Mouse (Mus musculus) small intestine, adult 2 months (tissue): Measurements from ENCODE around the gene Sycn. TPM values are rescaled to one million over a fixed set of nuclear protein-coding genes. Genes with fewer than 3 reads are reported as not detected.
"Not testable (repeated sequence)": the region's sequence is repeated elsewhere in the genome, so short reads cannot be mapped to it uniquely, and the experiment has no call there.

Experiments used
- H3K27ac ChIP-seq: fragments of 200-500 bp; 2 replicates; pipeline ENCODE4 v1.5.1; 2012; ENCODE audit warnings: low read depth, low read length, control low read depth, inconsistent platforms; ENCODE audit not compliant: insufficient read depth
- H3K27me3 ChIP-seq: fragments of 200-500 bp; 2 replicates; pipeline ENCODE4 v1.6.1; 2012; ENCODE audit warnings: mild to moderate bottlenecking, moderate library complexity, low read length, inconsistent platforms; ENCODE audit not compliant: control insufficient read depth, insufficient read depth
- H3K36me3 ChIP-seq: fragments of 200-500 bp; 2 replicates; pipeline ENCODE4 v1.6.1; 2012; ENCODE audit warnings: mild to moderate bottlenecking, low read length, control low read depth, inconsistent platforms; ENCODE audit not compliant: control insufficient read depth, insufficient read depth
- H3K4me1 ChIP-seq: fragments of 200-500 bp; 2 replicates; pipeline ENCODE4 v1.6.1; 2012; ENCODE audit warnings: low read length, inconsistent platforms, mixed read lengths; ENCODE audit not compliant: control insufficient read depth, insufficient read depth, insufficient read length
- H3K4me3 ChIP-seq: fragments of 200-500 bp; 2 replicates; pipeline ENCODE4 v1.5.1; 2012; ENCODE audit warnings: low read depth, mild to moderate bottlenecking, control low read depth, inconsistent platforms, low read length, moderate library complexity
- CTCF ChIP-seq: fragments of 200-500 bp; IDR thresholded peaks from 2 replicates; pipeline ENCODE4 v1.5.1; 2012; ENCODE audit warnings: low read depth, mild to moderate bottlenecking, control low read depth, inconsistent platforms, low read length, moderate library complexity, mixed read lengths; ENCODE audit not compliant: insufficient replicate concordance, insufficient read length; ENCODE audit errors: extremely low read depth
- POLR2A ChIP-seq: fragments of 200-500 bp; IDR thresholded peaks from 2 replicates; pipeline ENCODE4 v1.6.1; 2012; ENCODE audit warnings: low read depth, mild to moderate bottlenecking, control low read depth, inconsistent platforms, low read length, moderate library complexity
- WGBS: fragments of 180-500 bp; shearing (Covaris S2); methylation state at CpG from one replicate; pipeline ENCODE4 v1.1.7; 2018; 5-methylcytosine and 5-hydroxymethylcytosine counted together
- polyA plus RNA-seq: library from polyadenylated mRNA; depleted of rRNA; stranded (reverse); fragments of >200 nt; gene quantifications from 2 replicates; pipeline ENCODE4 v1.2.3, GENCODE M21; 2012

Gene Sycn
- polyA plus RNA-seq, 1 experiment: 32.7 TPM

DNA sequence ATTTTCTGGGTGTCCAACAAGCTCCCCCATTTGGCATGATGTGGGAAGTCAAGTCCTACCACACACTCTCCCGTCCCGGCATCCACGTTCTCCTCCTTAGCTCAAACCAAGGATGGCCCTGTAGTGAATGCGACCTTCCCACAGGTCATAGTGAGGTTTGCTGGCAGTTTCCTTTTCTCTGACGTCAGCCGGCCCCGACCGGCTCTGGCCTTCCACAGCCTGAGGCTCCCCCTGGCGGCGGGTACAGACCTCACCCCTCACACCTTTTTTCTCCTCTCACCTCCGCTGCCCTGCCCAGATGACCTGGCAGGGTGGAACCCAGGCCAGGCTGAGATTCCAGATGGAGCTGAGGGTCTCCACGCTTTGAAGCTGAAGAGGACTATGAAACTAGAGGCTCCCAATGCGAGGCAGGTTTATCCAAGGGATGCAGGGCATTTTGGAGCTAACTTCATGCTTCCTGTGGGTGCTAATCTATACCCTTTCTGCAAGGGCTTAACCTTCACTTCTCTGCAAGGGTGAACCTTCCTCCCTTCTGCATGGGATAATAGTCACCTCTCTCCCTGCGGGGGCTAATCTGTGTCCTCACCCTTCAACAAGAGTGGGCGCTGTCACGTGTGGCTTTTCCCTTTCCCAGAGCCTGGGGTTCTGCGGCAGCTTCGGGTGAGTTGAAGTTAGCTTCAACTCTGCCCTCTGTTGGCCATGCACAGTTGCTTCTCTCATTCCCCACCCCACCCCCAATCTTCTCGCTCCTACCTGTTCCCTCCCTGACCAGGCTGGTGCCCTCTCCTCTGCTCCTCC, 12.6 kb upstream of the Sycn start:
- no peak for TF ChIP-seq POLR2A
- TF ChIP-seq CTCF: peak; percentile 87
- H3K27ac ChIP-seq: no peak overlapping the region
- H3K4me3 ChIP-seq: no peak overlapping the region
- H3K27me3 ChIP-seq: no peaks in the 10 kb centered on the region
- no peaks in the 10 kb centered on the region for H3K36me3 ChIP-seq
- WGBS: 3% methylated on average over 19 of the region's 19 CpGs
- no peaks in the 10 kb centered on the region; the same call in 1 of the 2 replicates for H3K4me1 ChIP-seq

GRCm38 (mm10) chr7:28532005-28532404, 8.7 kb upstream of the Sycn start:
- Histone ChIP-seq H3K36me3 (no peaks in the 10 kb centered on the region), H3K4me1 (no peaks in the 10 kb centered on the region; the same call in 1 of the 2 replicates), H3K27ac (no peak overlapping the region), H3K27me3 (no peaks in the 10 kb centered on the region), H3K4me3 (no peak overlapping the region)
- WGBS: 87% methylated on average over 8 of the region's 8 CpGs
- TF ChIP-seq CTCF (no peak), POLR2A (no peak)

DNA sequence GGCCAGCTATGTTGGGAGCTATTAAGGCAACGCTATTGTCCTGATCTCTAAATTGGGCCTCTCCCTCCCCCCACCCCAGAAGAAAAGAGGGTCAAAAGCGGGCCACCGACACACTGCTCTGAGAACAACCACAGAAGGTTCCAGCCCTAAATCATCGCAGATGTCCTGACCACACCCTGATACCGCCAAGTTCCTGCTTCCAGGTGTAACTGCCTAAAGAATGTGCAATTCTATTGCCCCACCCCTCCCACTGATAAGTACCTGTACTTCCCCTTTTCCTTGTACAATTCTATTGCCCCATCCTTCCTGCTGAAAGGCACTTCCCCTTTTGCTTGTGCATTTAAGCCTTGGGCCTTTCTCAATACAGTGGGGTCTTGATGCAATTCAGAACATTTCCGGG, 1.8 kb upstream of the Sycn start:
- not testable (repeated sequence) for H3K4me3 ChIP-seq, H3K27me3 ChIP-seq, H3K27ac ChIP-seq, H3K4me1 ChIP-seq, H3K36me3 ChIP-seq
- WGBS: 74% methylated on average over 6 of the region's 6 CpGs

DNA sequence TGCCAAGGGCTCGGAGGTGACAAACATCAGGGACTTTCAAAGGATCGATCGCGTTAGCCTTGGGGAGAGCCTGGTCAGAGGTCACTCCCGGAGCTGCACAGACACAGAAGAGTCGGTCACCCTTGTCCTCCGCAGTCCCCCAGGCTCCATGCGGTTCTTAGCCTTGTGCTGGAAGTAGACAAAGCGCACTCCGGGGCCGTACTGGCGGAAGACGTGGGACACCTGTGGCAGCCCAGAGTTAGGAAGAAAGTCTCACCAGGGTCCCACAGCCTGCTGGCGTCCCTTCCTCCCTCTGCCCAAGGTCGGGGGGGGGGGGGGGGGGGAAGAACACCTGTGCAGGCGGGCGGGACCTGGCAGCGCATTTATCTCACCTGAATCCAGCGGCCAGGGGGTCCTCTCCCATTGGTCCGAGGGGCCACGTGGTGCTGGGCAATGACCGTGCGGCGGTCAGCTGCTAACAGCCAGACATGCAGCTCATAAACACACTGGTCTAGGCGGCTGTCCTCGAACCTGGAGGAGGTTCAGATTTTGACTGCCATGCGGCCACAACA, 3.4 kb downstream of the Sycn start:
- H3K4me3 ChIP-seq: 0 out of 2 replicates have a peak overlapping the region, but pooled peaks have one; percentile 2
- H3K27ac ChIP-seq: no peak overlapping the region

DNA sequence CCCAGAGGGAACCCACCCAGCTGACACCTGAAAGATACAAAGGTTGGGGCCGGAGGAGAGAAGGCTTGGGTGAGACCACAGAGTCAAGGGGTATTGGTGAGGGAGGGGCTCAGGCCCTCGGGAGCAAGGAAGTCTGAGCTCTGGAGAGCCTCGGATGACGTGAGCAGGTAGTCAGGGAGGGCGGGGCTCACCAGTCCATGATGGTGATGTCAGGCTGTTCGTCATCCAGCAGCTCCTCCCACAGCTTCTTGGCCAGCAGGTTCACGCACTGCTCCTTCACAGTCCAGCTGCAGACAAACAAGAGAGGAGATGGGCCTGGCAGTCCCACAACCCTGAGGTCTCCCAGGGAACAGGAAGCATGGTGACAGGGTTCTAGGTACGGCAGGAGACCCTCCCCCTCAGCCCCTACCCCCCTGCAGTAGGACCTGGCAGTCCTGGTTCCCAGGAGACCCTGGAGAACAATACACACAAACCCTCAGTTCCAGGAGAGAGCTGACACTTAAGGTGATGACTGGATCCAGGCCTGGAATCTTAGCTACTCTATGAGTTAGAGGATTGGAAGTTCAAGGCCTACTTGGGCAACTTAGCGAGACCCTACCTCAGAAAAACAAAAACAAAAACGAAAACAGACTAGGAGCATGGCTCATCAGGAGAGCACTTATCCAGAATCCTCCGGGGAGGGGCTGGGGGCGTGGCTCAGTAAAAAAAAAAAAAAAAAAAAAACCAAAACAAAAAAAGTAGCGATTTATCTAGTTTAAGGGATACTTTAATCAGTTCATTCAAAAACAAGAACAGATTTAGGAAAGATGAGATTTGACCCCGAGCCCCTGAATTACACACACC, 4.6 kb downstream of the Sycn start:
- H3K4me1 ChIP-seq: peaks cover 8% of the 10 kb centered on the region
- peaks cover 18% of the 10 kb centered on the region for H3K27me3 ChIP-seq
- no peaks in the 10 kb centered on the region for H3K36me3 ChIP-seq
- TF ChIP-seq POLR2A: no peak
- no peak for TF ChIP-seq CTCF
- WGBS: 27% methylated on average over 14 of the region's 14 CpGs
- no peak overlapping the region for H3K4me3 ChIP-seq
- no peak overlapping the region for H3K27ac ChIP-seq

More for the DNA sequence above, 3.4 kb downstream of the Sycn start:
- Histone ChIP-seq H3K27me3 (peaks cover 18% of the 10 kb centered on the region), H3K36me3 (no peaks in the 10 kb centered on the region), H3K4me1 (peaks cover 8% of the 10 kb centered on the region)
- no peak for TF ChIP-seq CTCF
- no peak for TF ChIP-seq POLR2A
- 8% methylated on average over 27 of the region's 27 CpGs for WGBS

DNA sequence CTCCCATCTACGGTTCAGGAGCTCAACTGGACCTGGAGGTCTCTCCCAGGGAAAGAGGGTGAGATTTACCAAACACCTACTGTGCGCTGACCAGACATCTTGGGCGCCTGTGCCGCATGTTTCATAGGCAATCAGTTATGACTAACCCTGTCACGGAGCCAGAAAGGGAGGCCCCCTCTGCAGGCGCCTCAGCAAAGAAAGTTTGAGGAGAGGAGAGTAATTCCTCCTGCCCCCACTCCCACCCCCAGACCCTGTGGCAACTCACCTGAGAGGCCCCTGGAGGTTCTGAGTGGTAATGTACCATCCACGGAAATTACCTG, 5.2 kb downstream of the Sycn start:
- no peak overlapping the region for H3K27ac ChIP-seq
- H3K4me1 ChIP-seq: peaks cover 6% of the 10 kb centered on the region
- TF ChIP-seq POLR2A: no peak
- no peak for TF ChIP-seq CTCF
- WGBS: 57% methylated on average over 7 of the region's 7 CpGs
- no peaks in the 10 kb centered on the region for H3K36me3 ChIP-seq
- peaks cover 18% of the 10 kb centered on the region for H3K27me3 ChIP-seq
- no peak overlapping the region for H3K4me3 ChIP-seq

DNA sequence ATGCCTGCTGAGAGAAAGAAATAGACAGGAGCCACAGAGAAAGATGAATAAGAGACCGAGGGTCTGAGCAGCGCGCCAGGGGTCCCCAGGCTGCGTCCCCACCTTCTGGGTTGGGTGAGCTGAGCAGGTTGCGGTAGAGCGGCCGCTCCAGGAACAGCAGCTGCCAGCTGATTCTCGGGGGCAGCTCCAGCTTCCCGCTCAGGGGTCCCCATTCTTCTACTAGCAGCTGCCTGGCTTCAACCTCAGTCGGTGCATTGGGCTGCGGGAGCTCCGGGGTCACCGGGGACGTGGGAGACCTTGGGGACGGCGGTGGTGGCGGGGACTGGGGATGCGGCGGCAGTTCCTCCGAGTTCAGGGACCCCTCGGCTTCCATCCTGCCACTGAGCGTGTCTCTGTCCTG, 6.0 kb downstream of the Sycn start:
- 7% methylated on average over 22 of the region's 22 CpGs for WGBS

More for the DNA sequence above, 6.0 kb downstream of the Sycn start:
- Histone ChIP-seq H3K4me3 (no peak overlapping the region), H3K36me3 (no peaks in the 10 kb centered on the region), H3K27me3 (peaks cover 18% of the 10 kb centered on the region), H3K27ac (no peak overlapping the region), H3K4me1 (peaks cover 4% of the 10 kb centered on the region)
- TF ChIP-seq CTCF: no peak
- TF ChIP-seq POLR2A: no peak
